Mouse (Mus musculus) cerebellum, adult 18-20 months (tissue): Measurements from ENCODE around the gene Ahnak2.

ENCODE experiments used
- DNase-seq, 2 experiments: peaks; one replicate each; pipeline ENCODE4 v3.0.0; 2021

Gene Ahnak2

GRCm38 (mm10) chr12:112755900-112756299 lies 46.6 kb downstream of the Ahnak2 start:
- DNase-seq: no peak

GRCm38 (mm10) chr12:112752399-112752798 lies 50.1 kb downstream of the Ahnak2 start:
- DNase-seq: no peak

- DNase-seq: no peak
Observed at GRCm38 (mm10) chr12:112750976-112751375, 51.5 kb downstream of the Ahnak2 start.

GRCm38 (mm10) chr12:112747606-112747970 lies 54.9 kb downstream of the Ahnak2 start:
- no peak for DNase-seq

- peak in 1 of 2 experiments; percentile 51 for DNase-seq
Observed at GRCm38 (mm10) chr12:112746808-112747605, 55.5 kb downstream of the Ahnak2 start.

- no peak for DNase-seq
Observed at GRCm38 (mm10) chr12:112746461-112746807, 56.0 kb downstream of the Ahnak2 start.

- peak in 1 of 2 experiments; percentile 28 for DNase-seq
Observed at GRCm38 (mm10) chr12:112745716-112746115, 56.7 kb downstream of the Ahnak2 start.

GRCm38 (mm10) chr12:112744891-112745580 lies 57.4 kb downstream of the Ahnak2 start:
- DNase-seq: peak; percentile 16 to 50

- DNase-seq: peak; percentile 15 to 33
Observed at GRCm38 (mm10) chr12:112744211-112744610, 58.2 kb downstream of the Ahnak2 start.

- peak; percentile 79 to 80 for DNase-seq
Observed at GRCm38 (mm10) chr12:112743168-112743975, 59.1 kb downstream of the Ahnak2 start.

GRCm38 (mm10) chr12:112742768-112743167 lies 59.7 kb downstream of the Ahnak2 start:
- DNase-seq: peak in 1 of 2 experiments; percentile 11

- peak; percentile 46 to 52 for DNase-seq
Observed at GRCm38 (mm10) chr12:112739023-112739568, 63.4 kb downstream of the Ahnak2 start.

- peak in 1 of 2 experiments; percentile 32 for DNase-seq
Observed at GRCm38 (mm10) chr12:112738281-112739022, 64.0 kb downstream of the Ahnak2 start.

GRCm38 (mm10) chr12:112737761-112738160 lies 64.7 kb downstream of the Ahnak2 start:
- peak; percentile 94 to 96 for DNase-seq

GRCm38 (mm10) chr12:112737081-112737480 lies 65.4 kb downstream of the Ahnak2 start:
- DNase-seq: no peak

- no peak for DNase-seq
Observed at GRCm38 (mm10) chr12:112736636-112736925, 65.9 kb downstream of the Ahnak2 start.

GRCm38 (mm10) chr12:112735896-112736635 lies 66.4 kb downstream of the Ahnak2 start:
- peak; percentile 57 for DNase-seq

GRCm38 (mm10) chr12:112734881-112735655 lies 67.4 kb downstream of the Ahnak2 start:
- DNase-seq: peak; percentile 24 to 31

- DNase-seq: peak; percentile 27 to 33
Observed at GRCm38 (mm10) chr12:112734108-112734820, 68.2 kb downstream of the Ahnak2 start.

- DNase-seq: peak; percentile 62 to 71
Observed at GRCm38 (mm10) chr12:112732591-112732990, 69.9 kb downstream of the Ahnak2 start.
